Mouse (Mus musculus) hindlimb bud, embryonic 11.5 days (tissue): ENCODE results near the gene Fxyd5.

Source experiments
- DNase-seq: peaks from one replicate; pipeline ENCODE4 v3.0.0-alpha.2; 2012; ENCODE audit warnings: low read depth, low spot score; ENCODE audit errors: extremely low spot score

Fxyd5 gene

DNA sequence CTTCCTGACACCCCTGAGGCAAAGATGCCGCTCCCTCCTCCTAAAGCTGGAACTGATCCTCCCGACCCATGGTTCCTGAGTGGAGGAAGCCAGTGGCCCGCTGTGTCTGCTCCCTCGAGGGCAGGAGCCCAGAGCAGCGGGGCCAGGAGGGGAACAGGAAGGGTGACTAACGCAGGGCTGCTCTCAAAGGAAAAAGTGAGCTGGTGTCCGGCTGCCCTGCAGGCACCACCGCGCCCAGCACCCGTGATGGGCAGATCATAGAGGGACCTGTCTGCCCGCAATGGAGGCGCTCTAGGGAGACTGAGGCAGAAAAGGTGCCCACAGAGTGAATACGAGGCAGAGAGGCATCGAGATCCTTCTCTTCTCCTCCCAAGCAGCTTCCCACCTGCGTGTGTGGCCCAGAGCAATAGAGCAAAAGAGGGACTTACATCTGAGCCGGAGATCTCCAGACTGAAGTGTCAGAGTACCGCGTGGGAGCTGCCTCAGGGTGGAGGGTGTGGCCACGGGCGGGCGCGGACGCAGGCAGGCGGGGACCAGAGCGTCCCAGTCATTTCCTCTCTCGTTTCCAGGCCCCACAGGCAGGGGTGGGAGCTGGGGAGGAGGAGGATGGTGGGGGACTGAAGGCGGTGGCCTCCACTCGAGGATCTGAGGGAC lies 492 bp downstream of the Fxyd5 start:
- no peak for DNase-seq

DNA sequence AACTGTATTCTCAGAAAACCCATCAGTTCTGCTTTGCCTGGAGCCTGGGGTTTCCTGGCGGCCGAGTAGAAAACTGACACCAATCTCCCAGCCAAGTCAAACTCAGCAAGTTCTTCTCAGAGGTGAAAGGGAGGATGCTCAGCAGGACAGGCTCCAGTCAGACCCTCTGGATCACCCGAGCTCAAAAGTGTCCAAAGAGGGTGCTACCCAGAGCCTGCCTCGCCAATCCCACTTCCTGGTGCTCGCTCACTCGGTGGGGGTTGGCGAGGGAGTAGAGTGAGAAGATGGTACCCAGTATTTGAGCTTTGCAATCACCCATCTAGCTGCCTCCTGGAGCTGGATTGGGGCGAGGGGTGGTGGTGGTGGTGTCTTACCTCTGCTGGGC lies 1.3 kb downstream of the Fxyd5 start:
- DNase-seq = no peak

DNA sequence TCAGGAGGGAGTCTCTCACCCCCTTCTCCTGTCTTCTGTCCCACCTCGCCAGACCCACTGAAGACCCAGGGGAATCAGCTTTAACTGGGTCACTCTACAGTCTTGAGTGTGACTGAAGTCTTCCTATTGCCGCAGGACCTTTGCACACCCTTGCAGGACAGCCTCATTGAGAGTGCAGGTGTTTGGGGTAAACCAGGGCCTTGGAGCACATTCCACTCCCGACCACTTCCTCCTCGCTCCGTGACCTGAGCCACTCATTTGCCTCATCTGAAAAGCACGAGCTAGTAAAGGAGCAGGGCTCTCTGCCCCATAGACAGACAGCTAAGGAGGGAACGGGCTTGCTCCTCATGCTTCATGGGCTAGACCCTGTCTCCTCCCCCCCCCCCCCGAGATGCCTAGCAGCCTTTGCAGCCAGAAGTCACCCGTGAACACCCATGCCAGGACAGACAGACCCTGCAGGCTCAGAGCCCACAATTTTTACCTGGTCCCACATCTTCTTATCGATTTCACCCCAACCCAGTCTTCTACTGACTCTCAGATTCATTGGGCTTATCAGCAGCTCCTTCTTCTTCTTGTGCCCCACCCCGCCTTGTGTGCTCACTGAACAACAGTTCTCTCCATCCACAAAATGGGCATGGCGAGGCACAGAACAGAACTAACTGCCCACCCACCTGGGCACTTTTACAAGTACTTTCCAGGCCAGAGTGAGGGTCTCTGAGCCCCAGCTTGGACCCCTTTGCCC lies 1.8 kb downstream of the Fxyd5 start:
- DNase-seq = no peak

DNA sequence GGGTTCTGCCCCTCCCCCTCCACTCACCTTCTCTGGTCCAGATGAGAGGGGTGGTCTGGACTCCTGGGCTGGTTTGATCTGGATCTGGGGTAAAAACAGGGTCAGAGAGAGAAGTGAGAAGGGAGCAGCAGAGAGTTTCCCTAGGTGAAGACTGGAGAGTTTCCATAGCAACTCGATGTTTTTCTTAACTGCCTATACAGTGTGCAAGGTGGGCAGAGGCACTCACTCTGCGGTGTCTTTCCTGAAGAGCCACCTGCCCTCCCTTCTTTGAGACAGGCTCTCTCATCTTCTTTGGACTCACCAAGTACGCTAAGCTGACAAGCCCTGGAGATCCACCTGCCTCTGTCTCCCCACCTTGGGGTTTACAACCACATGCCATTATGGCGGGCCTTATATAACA lies 3.3 kb downstream of the Fxyd5 start:
- DNase-seq = no peak

DNA sequence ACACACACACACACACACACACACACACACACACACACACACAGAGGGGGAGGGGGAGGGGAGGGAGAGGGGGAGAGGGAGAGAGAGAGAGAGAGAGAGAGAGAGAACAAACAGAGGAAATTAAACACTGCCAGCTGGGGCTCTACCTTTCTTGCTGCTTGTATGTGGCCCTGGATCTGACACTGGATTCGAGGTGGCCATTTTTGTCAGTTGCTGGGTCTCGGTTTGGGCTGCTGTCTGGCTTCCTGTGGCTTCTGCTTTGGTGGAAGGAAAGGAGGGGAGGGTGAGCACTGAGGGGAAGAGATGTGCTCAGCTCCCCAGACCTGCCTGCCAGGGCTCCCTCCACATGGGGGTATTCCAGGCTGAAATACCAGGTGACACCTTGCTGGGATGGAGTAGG lies 4.6 kb downstream of the Fxyd5 start:
- DNase-seq = no peak

DNA sequence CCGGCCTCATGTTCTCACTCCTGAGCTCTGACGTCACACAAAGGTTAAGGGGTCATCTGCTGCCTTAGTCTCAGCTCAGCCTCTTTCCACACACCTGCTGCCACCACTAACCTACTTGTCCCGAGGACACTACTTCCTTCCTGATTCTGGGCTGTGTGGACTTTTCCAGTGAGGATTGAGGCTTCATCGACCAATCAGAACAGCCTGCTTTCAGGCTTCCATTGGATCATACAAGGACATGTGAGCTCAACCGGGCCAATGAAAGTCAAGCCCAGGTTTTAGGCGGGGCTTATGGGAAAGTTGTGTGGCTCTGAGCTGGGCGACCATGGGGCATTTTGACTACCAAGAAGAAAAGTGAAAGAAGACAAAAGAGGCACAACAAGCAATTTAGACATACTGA lies 5.4 kb downstream of the Fxyd5 start:
- DNase-seq = no peak

DNA sequence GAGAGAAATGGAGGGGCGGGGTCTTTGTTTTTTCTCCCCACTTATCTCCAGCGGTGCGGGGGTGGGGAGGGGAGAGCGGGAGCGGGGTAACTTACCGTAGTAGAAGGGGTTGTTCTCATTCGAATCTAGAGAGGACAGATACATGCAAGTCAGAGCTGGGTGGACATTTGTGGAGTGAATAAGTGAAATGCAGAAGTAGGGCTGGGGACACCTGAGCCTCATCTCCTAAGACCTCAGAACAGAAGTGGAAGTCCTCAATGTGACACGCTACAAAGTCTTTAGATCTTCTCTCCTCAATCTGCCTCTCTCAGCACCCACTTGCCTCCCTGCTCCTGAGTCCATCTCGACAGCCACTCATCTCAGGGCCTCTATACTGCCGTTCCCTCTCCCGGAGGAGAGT lies 7.0 kb downstream of the Fxyd5 start:
- DNase-seq = no peak

DNA sequence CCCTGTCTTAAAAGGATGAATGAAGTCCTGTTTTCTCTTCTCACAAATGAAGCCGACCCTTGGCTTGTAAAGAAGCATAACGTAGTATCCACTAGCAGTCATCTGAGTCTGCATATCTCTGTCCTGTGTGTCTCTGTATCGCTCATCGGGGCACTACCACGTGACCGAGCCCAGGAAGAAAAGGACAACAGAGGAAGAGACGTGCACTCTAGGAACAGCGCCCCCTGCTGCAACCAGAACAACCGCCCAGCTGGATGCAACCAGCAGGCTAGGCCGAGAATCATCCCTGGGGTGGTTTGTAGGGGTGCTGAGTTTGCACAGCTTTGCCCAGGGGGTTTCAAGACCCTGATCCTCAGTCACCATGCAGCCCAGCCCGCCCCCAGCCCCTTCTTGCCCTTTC lies 7.5 kb downstream of the Fxyd5 start:
- DNase-seq = no peak

DNA sequence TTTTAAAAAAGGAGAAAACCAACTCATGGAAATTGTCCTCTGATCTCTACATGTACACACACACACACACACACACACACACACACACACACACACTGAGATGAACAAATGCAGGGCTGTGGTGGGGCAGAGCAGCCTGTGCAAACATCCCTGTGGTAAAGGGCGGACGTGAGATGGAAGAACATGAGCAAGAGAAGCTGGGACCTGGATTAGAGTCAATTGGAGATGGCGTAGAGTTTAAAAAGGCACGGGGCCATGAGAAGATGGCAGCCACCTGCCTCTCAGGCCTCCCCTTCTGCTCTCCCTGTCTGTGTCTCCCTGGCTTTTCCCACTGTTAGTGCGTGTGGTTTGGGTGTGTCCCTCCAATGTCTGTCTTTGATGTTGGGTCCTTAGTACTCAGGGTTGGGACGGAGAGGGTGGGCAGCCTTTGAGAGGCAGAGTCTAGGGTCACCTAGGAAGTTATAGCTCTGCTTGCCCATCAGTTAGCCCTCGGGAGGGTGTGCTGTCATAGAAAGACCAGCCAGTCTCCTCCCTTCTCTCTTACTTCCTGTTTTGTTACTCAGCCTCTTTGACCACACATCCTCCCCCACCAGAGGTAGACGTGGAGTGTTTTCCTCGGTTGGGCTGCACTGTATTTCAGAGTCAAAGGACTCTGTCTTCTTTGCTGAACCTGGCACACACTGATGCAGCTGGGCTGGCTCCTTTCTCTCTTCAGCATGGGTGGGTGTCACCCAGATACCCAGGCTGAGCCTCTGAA lies 8.7 kb downstream of the Fxyd5 start:
- DNase-seq = no peak

DNA sequence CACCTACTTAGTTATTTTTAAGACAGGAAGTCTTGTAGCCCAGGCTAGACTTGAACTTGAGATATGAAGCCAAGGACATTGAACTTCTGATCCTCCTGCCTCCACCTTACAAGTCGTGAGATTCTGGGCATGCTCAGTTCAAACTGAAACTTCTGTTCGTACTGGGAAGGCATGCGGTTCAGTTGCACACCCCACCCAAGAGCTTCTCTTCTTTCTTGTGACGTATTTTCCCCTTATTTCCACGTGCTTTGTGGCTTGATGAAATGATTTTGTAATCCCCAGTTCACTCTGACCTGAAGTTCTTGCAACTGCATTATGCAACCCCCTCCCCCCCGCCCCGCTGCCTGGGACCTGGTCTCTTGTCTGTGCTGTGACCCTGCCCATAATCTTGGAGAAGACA lies 10.6 kb downstream of the Fxyd5 start:
- DNase-seq = no peak

DNA sequence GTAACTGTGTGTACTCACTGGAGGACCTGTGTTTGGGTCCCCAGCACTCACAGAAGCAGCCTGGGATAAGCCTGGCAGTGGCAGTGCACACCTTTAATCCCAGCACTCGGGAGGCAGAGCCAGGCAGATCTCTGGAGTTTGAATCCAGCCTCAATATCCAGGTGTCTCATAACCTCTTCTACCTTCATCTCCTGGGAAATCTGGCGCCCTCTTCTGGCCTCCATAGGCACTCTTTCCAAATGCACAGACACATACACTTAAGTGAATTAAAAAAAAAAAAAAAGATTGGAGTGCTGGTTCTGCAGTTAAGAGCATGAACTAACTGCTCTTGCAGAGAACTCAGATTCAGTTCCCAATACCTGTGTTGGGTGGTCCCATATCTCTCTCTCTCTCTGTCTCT lies 11.6 kb downstream of the Fxyd5 start:
- DNase-seq = no peak

DNA sequence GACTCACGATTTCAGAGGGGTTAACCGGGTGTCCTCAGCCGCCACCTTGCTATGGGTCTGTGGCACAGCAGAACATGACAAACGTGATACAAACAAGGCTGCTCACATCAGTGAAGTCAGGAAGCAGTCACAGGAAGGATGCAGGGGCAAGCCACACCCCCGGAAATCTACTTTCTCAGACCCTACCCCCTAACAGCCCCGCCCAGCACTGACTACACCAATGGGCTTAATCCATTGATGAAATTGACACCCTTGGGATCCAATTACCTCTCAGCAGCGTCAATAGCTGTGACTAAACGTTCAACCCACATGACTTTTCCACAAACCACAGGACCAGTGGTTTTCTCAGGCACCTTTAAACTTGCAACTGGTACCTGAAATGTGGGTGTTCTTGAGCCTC lies 13.7 kb downstream of the Fxyd5 start:
- DNase-seq = no peak

DNA sequence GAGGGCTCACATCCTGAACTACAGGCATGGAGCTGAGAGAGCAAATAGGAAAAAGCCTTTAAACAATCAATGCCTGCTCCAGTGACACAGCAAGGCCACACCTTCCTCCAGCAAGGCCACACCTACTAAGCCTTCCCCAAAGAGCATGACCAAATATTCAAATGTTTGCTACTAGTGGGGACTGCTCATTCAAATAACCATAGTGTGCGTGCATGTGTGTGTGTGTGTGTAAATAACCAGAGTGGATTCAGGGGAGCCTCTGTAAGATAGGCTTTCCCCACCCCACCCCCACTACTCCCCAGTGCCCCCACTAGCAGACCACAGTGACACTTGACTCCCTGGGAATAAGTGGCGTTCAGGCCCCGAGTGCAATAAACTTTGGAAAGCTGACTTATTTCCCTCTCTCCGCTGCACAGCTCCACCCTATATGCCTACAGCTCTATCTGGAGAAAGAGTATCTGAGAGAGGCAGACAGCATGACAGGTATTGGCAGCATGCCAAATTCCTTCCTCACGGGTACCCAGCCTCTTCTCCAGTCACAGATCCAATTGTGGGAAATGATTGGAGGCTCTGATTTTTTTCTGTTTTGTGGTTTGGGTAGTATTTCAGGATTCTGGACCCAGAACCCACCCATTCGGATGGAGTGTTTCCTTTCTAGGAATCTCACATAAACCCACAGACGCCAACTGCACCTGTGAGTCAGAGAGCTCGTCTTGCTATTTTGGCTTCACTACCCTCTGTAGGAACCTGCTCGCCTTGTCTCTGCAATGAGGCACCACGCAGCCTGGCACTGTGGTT lies 25.0 kb downstream of the Fxyd5 start:
- no peak for DNase-seq

DNA sequence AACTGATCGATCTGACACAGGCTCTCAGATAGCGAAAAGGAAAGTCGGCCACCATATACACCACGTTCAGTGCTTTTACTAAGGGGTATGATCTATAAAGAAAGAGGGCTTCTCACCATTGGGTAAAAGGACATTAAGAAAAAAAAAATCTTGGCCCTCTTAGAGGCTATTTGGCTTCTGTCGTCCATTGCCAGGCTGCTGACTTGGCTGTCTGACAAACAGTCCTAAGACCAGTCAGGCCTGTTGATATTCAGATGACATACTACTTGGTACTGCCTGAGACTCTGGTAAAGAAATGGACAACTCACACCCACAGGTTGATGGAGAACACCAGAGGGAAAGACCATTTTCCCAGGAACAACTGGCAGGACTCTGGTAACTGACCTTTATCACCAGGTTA lies 29.3 kb downstream of the Fxyd5 start:
- DNase-seq = no peak

DNA sequence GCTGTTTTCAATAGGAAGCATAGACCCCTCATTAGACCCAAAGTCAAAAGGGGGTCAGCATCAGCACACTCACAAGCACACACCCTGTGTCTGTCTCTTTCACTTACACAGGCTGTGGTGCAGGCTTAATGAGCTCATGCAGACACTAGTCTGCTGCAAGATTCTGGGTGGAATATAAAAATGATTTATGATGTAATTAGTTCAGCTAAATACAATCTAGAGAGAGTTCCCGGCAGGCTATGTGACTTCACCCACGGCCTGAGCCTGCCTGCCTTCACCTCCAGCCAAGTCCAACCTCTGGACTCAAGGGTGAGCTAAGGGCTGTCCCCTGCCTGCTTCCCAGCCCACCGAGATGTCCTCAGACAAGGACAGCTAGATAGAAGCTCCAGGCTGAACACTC lies 33.4 kb downstream of the Fxyd5 start:
- DNase-seq = peak; percentile 16

DNA sequence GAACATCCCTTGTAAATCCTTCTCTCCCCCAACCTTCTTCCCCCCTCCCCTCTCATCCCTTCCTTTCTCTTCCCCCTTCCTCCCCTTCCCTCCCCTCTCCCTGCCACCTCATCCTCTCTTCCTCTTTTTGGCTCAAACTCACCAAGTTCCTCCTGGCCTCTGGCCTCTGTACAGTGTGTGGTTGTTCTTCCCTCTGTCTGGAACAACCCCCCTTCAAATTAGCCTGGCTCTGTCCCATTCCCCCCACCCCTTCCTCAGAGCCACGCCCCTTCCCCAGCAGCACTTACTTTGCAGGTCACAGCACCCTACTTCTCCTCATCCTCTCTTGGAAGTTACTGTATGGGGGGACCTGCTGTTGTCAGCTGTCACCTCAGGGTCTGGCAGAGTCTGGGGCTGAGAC lies 34.1 kb downstream of the Fxyd5 start:
- no peak for DNase-seq

DNA sequence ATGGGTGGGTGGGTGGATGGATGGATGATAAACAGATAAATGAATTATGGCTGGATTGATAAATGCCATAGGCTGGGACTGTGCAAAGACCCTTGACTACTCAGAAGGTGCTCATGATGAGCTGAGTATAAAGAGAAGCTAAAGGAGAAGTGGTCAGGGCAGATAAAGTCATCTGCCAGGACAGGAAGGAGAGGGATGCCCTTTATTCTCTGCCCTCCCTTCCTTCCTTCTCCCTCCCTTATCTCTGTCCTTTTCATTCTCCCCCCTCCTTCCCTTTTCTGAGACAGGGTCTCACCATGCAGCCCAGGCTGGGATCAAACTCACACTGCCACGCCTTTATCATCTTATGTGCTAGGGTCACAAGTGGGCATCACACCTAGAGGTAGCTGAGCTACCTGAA lies 34.5 kb downstream of the Fxyd5 start:
- DNase-seq = no peak

DNA sequence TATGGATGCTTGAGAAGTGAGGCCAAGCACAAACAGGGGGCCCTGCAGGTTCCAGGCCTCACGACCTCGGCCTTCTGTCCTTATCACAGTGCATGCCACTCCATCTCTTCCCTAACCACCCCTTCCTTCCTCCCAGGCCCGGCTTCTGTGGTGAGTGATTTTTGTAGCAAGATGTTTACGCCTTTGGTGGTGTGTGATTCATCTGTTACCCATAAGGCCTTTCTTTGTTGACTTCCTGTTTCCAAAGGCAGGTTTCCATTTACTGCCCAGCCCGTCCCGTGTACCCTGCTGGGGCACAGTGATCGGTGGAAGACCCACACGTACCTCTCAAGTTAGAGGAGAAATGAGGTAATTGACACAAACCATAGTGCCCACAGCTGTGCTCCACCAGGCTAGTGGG lies 39.6 kb downstream of the Fxyd5 start:
- DNase-seq = no peak

DNA sequence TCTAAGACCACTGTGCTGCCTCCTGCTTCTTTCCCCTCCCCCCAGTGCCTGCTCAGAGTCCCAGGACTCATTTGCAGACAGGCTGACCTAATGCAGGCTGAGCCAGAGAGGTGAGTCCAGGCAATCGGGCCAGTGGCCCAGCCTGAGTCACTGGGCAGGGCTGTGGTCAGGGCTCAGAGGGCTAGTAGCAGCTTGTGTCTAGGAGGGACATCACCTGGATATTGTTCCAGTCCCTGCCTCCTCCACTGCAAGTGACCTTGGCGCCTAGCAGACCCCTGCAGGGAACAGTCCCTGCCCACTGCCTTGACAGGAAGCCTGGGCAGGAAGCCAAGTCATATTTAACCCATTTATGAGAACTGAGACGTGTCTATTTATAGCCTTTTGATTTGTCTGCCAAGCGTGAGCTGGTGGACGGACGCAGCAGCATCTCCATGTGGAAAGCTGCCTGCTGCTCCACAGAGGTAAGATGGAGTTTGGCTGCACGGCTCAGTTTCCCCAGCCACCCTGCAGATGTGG lies 41.7 kb downstream of the Fxyd5 start:
- DNase-seq = no peak

DNA sequence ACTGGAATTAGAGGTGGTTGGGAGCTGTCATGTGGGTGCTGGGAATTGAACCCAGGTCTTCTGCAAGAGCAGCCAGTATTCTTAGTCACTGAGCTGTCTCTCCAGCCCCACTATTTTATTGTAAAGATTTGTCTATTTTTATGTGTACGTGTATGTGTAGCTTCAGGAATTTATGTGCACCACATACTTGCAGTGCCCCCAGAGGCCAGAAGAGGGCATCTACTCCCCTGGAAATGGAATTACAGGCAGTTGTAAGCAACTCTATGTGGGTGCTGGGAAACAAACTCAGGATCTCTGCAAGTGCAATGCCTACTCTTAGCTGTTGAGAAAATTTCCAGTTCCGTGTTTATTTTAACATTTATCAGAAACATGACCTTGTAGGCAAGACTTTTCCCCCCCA lies 45.8 kb downstream of the Fxyd5 start:
- DNase-seq = no peak

DNA sequence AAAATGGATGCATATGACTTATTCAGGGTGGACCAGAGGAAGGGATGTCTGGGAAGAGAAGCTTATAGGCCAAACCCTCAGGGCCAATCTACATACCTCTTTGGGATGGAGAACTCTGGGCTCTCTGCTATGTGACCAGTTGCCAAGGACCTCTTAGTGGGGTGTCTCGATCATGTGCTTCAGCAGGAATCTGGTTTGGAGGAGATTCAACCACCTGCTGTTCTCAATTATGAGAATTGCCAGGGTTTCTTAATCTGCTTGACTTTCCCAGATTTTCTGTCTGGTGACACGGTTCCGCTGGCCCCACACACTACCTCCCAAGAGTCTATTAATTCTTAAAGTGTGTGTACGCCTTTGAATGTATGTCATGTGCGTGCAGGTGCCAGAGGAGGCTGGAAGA lies 48.3 kb downstream of the Fxyd5 start:
- no peak for DNase-seq
